Mouse (Mus musculus) erythroblast, embryonic 14.5 days (primary cell): Measurements from ENCODE around the gene Efhc1. TPM values are rescaled to one million over a fixed set of nuclear protein-coding genes. Genes with fewer than 3 reads are reported as not detected.

Experiments
- H3K27me3 ChIP-seq: 2 replicates; pipeline ENCODE4 v1.6.1; 2012; ENCODE audit warnings: inconsistent platforms; ENCODE audit not compliant: control insufficient read depth
- H3K36me3 ChIP-seq: 2 replicates; pipeline ENCODE4 v1.6.1; 2012; ENCODE audit warnings: mild to moderate bottlenecking, inconsistent platforms; ENCODE audit not compliant: control insufficient read depth
- H3K4me1 ChIP-seq: 2 replicates; pipeline ENCODE4 v1.6.1; 2012; ENCODE audit warnings: inconsistent platforms; ENCODE audit not compliant: control insufficient read depth
- H3K4me3 ChIP-seq: replicated peaks from 2 replicates; pipeline ENCODE3; 2012; ENCODE audit warnings: moderate library complexity, mild to moderate bottlenecking, inconsistent platforms
- H3K9me3 ChIP-seq: 2 replicates; pipeline ENCODE4 v1.6.1; 2012; ENCODE audit warnings: low read length, inconsistent platforms, mixed read lengths; ENCODE audit not compliant: control insufficient read depth
- GATA1 ChIP-seq: IDR thresholded peaks from 2 replicates; pipeline ENCODE4 v1.6.1; 2012; ENCODE audit warnings: low read length, inconsistent platforms, mixed read lengths
- TAL1 ChIP-seq: IDR thresholded peaks from 3 replicates; pipeline ENCODE4 v1.6.1; 2012; ENCODE audit warnings: low read length, inconsistent platforms, mixed read lengths
- polyA plus RNA-seq: library from polyadenylated mRNA; stranded (reverse); fragments of >175 nt; gene quantifications from 2 replicates; pipeline ENCODE4 v1.2.3, GENCODE M21; 2012

Gene Efhc1
- polyA plus RNA-seq, 1 experiment: not detected

DNA sequence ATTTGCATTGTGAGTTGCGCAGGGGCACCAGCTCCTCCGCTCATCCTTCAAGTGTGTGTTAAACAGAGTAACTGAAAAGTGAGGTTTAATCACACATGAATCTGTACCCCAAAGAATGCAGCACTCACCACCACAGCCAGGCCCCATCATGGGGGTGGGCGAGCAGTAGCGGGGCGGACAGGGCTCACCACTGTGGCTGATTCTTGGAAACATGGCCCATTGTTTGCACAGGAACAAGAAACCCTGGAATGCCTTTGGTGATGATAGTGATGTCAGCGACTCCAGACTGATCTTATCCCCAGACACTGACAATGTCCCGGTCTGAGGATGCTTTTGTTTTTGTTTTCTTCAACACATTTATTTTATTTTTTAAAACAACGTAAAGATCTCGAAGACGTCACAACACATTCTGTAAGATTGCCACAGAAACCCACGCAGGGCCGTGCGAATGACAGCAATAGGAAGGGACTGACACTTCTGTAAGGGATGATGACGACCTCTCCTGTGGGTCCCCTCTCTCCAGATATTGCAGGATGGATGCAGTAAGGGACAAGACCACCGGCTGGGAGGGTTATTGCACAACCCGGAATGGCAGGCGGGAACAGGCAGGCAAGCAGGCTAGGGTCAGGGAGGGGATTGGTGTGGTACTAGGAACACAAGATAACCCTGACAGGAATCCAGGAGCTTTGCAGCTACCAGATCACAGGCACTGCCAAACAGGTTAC is 45.3 kb downstream of the Efhc1 start:
- no peaks in the 10 kb centered on the region for H3K27me3 ChIP-seq
- H3K4me3 ChIP-seq: no peak overlapping the region
- no peak for TF ChIP-seq GATA1
- no peak for TF ChIP-seq TAL1
- H3K9me3 ChIP-seq: no peaks in the 10 kb centered on the region
- H3K36me3 ChIP-seq: no peaks in the 10 kb centered on the region; the same call in 1 of the 2 replicates
- H3K4me1 ChIP-seq: no peaks in the 10 kb centered on the region

DNA sequence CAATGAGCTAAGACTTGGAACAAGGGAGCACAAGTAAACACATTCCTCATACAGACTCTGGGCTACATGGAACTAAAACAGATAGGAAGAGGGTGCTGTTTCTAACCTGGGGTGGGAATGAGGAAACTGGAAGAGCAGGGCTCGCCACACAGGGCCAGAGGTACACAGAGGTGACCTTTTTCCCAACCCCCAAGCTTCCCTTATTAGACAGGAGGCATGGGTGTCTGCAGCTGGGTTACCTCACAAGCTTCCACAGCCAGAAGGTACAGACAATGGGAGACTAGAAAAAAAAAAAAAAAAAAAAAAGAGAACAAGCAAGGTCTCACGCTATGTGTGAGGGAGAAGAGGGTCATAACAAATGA is 45.9 kb downstream of the Efhc1 start:
- H3K27me3 ChIP-seq: no peaks in the 10 kb centered on the region
- TF ChIP-seq TAL1 (no peak), GATA1 (no peak)
- H3K4me3 ChIP-seq: no peak overlapping the region
- no peaks in the 10 kb centered on the region for H3K9me3 ChIP-seq
- no peaks in the 10 kb centered on the region; the same call in 1 of the 2 replicates for H3K36me3 ChIP-seq
- no peaks in the 10 kb centered on the region for H3K4me1 ChIP-seq

DNA sequence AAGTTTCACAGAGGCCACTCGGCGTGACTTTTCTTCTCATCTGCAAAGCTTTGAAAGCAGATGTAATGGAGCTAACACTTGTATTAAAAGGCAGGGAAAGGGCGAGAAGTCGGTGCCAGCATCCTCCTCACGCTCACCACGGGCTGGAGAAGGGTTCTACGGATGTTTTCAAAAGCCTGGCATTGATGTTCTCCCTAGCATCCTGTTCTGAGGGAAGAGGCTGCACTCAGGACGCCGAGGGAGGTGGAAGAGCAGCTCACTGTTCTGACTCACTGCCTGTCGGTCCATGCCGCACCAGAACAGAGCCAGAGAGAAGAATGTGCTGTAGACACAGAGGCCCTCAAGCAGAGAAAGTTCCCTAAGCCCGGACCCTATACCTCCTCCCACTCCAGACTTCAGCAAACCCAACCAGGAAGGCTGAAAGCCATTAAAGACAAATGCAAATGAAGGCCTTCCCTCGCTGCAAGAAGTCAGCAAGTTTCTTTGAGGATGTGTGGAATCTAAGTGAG is 46.5 kb downstream of the Efhc1 start:
- Histone ChIP-seq H3K36me3 (no peaks in the 10 kb centered on the region; the same call in 1 of the 2 replicates), H3K27me3 (no peaks in the 10 kb centered on the region), H3K9me3 (no peaks in the 10 kb centered on the region), H3K4me3 (no peak overlapping the region), H3K4me1 (no peaks in the 10 kb centered on the region)
- TF ChIP-seq GATA1 (no peak), TAL1 (no peak)

DNA sequence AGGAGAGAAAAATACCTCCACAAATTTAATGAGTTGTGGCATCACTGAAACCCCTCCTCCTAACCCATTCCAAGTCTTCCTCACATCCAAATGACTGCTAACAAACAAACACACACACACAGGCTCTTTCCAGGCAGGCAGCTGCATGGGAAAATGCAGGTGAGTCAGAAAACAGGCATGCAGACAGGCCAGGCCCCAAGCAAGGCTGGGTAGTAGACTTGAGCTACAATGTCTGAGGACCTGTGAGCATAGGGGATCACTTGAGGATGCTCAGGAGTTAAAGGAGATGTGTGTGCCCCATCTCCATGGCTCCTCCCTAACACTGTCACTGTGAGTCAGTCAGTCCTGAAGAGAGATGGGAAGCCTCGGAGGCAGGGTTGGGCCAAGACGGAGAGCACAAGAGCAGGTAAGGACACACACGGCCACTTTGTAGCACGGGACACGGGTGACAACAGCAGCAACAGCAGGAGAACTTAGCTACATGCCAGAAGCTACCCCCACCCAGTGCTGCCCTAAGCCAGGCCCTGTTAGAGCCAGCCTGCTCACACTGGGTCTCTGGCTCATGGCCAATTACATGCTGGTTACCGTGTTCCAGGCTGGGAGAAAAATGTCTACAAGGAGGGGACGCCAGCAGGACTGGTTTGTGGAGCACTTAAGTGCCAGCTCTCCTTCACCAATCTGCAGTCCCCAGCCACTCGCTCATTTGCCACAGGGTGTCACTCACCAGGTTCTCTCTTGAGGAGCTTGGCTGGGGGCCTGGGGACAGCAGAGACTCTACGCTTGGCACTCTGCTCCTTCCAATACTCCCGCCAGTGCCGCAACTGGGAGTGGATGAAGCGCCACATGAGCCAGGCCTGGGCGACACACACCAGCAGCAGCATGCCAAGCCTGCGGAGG is 51.1 kb downstream of the Efhc1 start:
- Histone ChIP-seq H3K4me1 (no peaks in the 10 kb centered on the region), H3K4me3 (no peak overlapping the region), H3K27me3 (no peaks in the 10 kb centered on the region), H3K9me3 (no peaks in the 10 kb centered on the region), H3K36me3 (no peaks in the 10 kb centered on the region; the same call in 1 of the 2 replicates)
- TF ChIP-seq TAL1: no peak
- no peak for TF ChIP-seq GATA1

DNA sequence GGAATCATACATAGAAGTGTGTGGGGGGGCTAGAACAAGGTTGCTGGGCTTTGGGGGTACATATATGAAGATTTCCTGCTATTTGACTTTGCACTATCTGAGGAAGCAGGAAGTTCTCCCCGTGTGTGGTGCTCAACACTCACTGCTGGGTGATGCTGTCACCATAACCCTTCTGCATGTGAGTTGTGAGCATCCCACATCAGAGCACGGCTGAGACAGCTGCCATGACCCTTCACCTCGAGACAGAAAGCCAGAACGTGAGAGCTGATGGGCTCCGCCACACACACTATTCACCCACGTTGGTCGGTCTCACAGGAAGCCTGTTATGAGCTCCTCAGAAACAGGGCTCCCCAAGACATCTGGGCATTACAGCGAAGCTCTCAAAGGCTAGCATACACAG is 53.2 kb downstream of the Efhc1 start:
- H3K27me3 ChIP-seq: no peaks in the 10 kb centered on the region
- no peaks in the 10 kb centered on the region for H3K9me3 ChIP-seq
- no peaks in the 10 kb centered on the region for H3K4me1 ChIP-seq
- TF ChIP-seq TAL1: no peak
- no peak for TF ChIP-seq GATA1
- no peaks in the 10 kb centered on the region; the same call in 1 of the 2 replicates for H3K36me3 ChIP-seq
- H3K4me3 ChIP-seq: no peak overlapping the region

DNA sequence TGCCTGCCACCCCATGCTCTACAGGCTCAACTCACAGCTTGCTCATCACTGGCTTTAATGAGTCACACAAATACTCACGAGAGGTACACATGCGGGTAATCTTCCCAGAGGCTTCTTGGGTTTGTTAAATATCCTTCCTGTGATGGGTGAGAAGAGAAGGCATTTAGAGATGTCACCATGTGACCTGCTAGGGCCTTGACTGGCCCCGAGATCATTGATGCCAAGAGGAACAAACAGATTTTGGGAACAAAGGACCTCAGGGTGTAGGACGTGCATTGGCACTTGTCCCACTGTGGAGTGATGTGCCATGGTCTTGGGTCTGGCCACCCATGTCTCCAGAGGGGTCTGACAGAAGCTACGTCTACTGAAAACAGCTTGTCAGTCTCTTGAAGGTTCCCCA is 55.3 kb downstream of the Efhc1 start:
- Histone ChIP-seq H3K9me3 (no peaks in the 10 kb centered on the region), H3K4me3 (no peak overlapping the region), H3K4me1 (no peaks in the 10 kb centered on the region), H3K27me3 (no peaks in the 10 kb centered on the region), H3K36me3 (no peaks in the 10 kb centered on the region; the same call in 1 of the 2 replicates)
- TF ChIP-seq TAL1 (no peak), GATA1 (no peak)

DNA sequence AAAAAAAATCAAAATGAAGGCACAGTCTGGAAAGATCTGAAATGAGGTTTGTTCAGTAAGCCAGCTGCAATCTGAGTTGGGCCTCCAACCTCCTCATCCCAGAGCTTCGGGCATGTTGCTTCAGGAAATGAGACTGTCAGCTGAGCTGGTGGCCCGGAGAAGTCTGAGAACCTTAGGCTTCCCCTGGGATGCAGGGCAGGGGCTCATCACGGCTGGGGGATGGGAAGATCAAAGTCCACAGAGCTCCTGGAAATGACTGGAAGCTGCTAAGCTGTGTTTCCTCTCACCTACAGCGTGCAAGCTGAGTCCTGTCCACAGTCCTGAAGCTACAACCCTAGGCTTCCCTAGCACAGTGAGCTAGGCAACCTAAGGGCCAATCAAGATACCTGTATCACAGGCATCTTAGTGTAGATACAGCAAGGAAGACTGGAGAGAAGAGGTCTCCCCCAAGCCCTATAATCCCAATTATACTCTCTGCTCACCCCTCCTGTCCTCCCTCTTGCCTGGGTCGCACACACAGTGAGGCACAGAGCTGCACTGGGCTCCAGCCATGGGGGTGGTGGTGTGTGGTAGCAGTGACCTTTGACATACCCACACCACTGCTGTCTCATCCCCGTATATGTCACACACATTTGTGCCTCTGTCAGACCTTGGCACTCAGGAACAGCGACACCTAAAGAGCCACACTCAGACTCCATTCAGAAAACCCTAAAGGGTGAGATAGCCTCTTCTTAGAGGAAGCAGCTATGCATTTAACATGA is 56.7 kb downstream of the Efhc1 start:
- TF ChIP-seq TAL1: no peak
- no peak for TF ChIP-seq GATA1
- Histone ChIP-seq H3K4me3 (no peak overlapping the region), H3K36me3 (no peaks in the 10 kb centered on the region; the same call in 1 of the 2 replicates), H3K27me3 (no peaks in the 10 kb centered on the region), H3K4me1 (no peaks in the 10 kb centered on the region), H3K9me3 (no peaks in the 10 kb centered on the region)

DNA sequence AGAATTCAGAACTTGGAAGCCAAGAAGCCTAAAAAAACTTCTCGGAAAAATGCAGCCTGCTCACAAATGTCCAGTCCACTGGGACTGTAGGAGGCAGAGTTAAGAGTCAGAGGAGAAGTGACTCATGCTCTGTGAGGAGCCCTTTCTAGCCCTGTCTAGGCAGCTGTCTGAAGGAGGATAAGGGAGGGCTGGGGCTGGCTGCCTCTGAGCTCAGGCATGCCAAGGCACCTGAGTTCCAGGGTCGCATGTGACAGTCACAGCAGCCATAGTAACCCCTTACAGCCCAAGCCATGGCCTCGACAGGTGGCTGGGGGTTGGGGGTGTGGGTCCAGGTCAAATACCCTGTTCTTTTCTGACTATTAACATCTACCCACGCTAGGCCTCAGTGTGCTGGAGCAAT is 57.5 kb downstream of the Efhc1 start:
- Histone ChIP-seq H3K9me3 (no peaks in the 10 kb centered on the region), H3K4me1 (no peaks in the 10 kb centered on the region), H3K4me3 (no peak overlapping the region), H3K36me3 (no peaks in the 10 kb centered on the region; the same call in 1 of the 2 replicates), H3K27me3 (no peaks in the 10 kb centered on the region)
- TF ChIP-seq GATA1 (no peak), TAL1 (no peak)

DNA sequence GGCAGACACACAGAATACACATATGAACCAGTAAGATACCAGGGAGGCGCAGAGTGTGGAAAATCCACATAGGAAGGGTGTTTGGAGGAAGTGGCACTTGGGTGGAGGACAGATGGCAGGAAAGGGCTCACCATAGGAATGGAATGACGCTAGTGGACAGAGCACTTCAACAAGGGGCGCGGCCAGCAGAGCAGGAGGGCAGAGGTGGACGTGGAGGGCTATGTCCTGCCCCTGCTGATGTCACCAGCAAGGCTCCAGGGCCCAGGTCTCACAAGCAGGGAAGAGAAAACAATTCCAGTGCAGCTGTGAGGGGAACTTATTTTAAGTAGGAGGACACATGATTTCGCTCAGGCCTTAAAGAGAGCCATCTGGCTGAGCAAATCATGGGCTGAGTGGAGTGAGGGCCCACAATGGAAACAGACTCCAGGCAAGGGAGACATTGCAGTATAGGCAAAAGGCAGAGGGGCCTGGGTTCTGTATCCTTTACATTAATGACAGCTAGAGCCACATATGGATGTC is 58.9 kb downstream of the Efhc1 start:
- no peaks in the 10 kb centered on the region for H3K4me1 ChIP-seq
- TF ChIP-seq GATA1: no peak
- H3K36me3 ChIP-seq: no peaks in the 10 kb centered on the region; the same call in 1 of the 2 replicates
- H3K9me3 ChIP-seq: no peaks in the 10 kb centered on the region
- no peak overlapping the region for H3K4me3 ChIP-seq
- H3K27me3 ChIP-seq: no peaks in the 10 kb centered on the region
